Mouse (Mus musculus) forebrain, embryonic 15.5 days (tissue): ENCODE measurements at regions not wholly inside any gene's neighbourhood (a gene's known extent, or its start where the extent isn't known, plus 50 kb on each side); places are given as distances from the start of the nearest gene placed in this dataset.

Experiments used
- ATAC-seq: fragments of 200-750 bp; cut with Nextera tagmentation; replicated peaks from 2 replicates; pipeline ENCODE4 v1.8.0; 2017; ENCODE audit warnings: mild to moderate bottlenecking, moderate TSS enrichment, moderate library complexity
- H3K27ac ChIP-seq: fragments of 300-500 bp; sonication (generic); replicated peaks from 2 replicates; pipeline ENCODE4 v1.5.1; 2015; ENCODE audit warnings: mild to moderate bottlenecking, inconsistent platforms
- H3K27me3 ChIP-seq: fragments of 300-500 bp; sonication (generic); 2 replicates; pipeline ENCODE4 v1.6.1; 2015; ENCODE audit warnings: inconsistent platforms
- H3K36me3 ChIP-seq: fragments of 300-500 bp; sonication (generic); 2 replicates; pipeline ENCODE4 v1.6.1; 2015; ENCODE audit warnings: mild to moderate bottlenecking, inconsistent platforms
- H3K4me1 ChIP-seq: fragments of 300-500 bp; sonication (generic); 2 replicates; pipeline ENCODE4 v1.6.1; 2015; ENCODE audit warnings: inconsistent platforms
- H3K4me2 ChIP-seq: fragments of 300-500 bp; sonication (generic); replicated peaks from 2 replicates; pipeline ENCODE4 v1.6.1; 2015; ENCODE audit warnings: mild to moderate bottlenecking, inconsistent platforms
- H3K4me3 ChIP-seq: fragments of 300-500 bp; sonication (generic); 2 replicates; pipeline ENCODE4 v1.5.1; 2015; ENCODE audit warnings: mild to moderate bottlenecking, inconsistent platforms
- H3K9ac ChIP-seq: fragments of 300-500 bp; sonication (generic); replicated peaks from 2 replicates; pipeline ENCODE4 v1.6.1; 2015; ENCODE audit warnings: mild to moderate bottlenecking, inconsistent platforms
- H3K9me3 ChIP-seq: fragments of 300-500 bp; sonication (generic); 2 replicates; pipeline ENCODE4 v1.6.1; 2016; ENCODE audit warnings: inconsistent platforms
- WGBS: fragments of 180-500 bp; shearing (Covaris S2); methylation state at CpG from one replicate; pipeline ENCODE4 v1.1.7; 2015; ENCODE audit warnings: mixed read lengths; 5-methylcytosine and 5-hydroxymethylcytosine counted together

DNA sequence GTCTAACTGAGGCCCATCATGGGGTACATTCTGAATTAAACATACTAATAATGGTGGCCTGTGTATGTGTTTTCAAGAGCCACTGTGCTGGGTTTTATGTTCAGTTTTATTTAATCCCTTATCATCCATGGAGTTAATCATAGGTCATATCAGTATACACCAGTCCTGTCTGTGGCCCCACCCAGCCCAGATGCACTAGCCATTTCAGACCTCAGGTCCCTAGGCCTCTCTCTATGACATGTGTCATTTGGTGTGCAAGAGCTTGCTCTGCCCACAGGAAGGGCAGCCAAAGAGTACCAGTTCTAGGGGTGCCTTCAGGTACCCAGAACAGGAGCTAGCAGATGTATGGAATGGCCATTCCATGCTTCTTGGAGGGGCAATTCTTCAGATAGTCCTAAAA, 437.7 kb downstream of the Bcl11a start:
- no peaks in the 10 kb centered on the region for H3K36me3 ChIP-seq
- H3K9me3 ChIP-seq = no peaks in the 10 kb centered on the region
- no peak for ATAC-seq
- no peaks in the 10 kb centered on the region for H3K27me3 ChIP-seq
- no peak overlapping the region for H3K9ac ChIP-seq
- H3K4me2 ChIP-seq = no peak overlapping the region
- H3K4me3 ChIP-seq = no peak overlapping the region
- H3K4me1 ChIP-seq = no peaks in the 10 kb centered on the region
- no peak overlapping the region for H3K27ac ChIP-seq

DNA sequence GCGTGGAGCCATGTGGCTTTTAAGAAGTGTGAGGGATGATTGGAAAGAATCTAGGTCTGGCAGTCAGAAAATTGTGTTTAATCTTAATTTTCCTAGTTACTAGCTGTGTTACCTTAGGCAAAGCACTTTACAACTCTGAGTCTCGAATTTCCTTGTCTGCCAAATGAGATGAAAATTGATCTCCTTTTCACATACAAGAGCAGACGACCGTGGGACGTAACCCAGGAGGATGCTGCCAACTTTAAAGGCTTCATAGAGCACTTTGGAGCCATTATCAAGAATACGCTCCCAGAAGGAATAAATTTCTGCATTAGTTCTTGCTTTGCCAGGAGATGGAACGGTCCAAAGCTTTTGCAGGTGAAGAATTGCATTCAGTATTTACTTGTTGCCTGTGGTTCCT, 457.6 kb downstream of the Bcl11a start:
- WGBS = 58% methylated on average over 7 of the region's 7 CpGs
- no peak overlapping the region for H3K9ac ChIP-seq

GRCm38 (mm10) chr11:24537721-24538120, 459.9 kb downstream of the Bcl11a start:
- Histone ChIP-seq H3K27me3 (no peaks in the 10 kb centered on the region), H3K9me3 (no peaks in the 10 kb centered on the region), H3K4me1 (no peaks in the 10 kb centered on the region), H3K36me3 (no peaks in the 10 kb centered on the region), H3K4me3 (no peak overlapping the region), H3K9ac (no peak overlapping the region), H3K4me2 (no peak overlapping the region), H3K27ac (no peak overlapping the region)
- ATAC-seq = no peak

More for the DNA sequence above, 457.6 kb downstream of the Bcl11a start:
- Histone ChIP-seq H3K4me2 (no peak overlapping the region), H3K4me3 (no peak overlapping the region), H3K36me3 (no peaks in the 10 kb centered on the region), H3K27me3 (no peaks in the 10 kb centered on the region), H3K27ac (no peak overlapping the region), H3K9me3 (no peaks in the 10 kb centered on the region), H3K4me1 (no peaks in the 10 kb centered on the region)
- ATAC-seq = peak; percentile 55; the same call in 1 of the 2 replicates

- H3K4me3 ChIP-seq = no peak overlapping the region
- H3K27me3 ChIP-seq = no peaks in the 10 kb centered on the region
- H3K36me3 ChIP-seq = no peaks in the 10 kb centered on the region
- ATAC-seq = no peak
- H3K4me1 ChIP-seq = no peaks in the 10 kb centered on the region
- H3K9ac ChIP-seq = no peak overlapping the region
- no peak overlapping the region for H3K4me2 ChIP-seq
- no peaks in the 10 kb centered on the region for H3K9me3 ChIP-seq
- no peak overlapping the region for H3K27ac ChIP-seq
These were observed 491.8 kb downstream of the Bcl11a start for GRCm38 (mm10) chr11:24569655-24570054.

DNA sequence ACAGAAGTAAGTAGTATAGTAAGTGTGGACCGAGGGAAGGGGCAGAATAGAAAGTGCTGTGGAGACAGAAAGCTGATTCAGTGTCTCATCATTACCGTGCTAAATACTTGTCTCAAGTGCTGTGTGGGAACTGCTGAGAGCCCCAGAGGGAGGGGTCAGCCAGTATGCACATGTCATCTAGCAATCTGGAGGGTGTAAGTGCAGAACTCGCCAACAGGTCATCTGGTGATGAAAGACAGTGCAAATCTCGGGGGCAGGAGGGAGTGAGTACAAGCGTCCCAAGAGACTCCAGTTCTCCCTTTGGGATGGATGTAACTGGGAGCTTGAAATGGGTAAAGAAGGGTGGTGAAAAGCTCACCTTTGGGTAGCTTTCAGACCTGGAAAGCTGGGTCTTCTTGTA, 535.7 kb downstream of the Bcl11a start:
- Histone ChIP-seq H3K4me3 (no peak overlapping the region), H3K4me1 (no peaks in the 10 kb centered on the region), H3K4me2 (no peak overlapping the region), H3K36me3 (no peaks in the 10 kb centered on the region), H3K27ac (no peak overlapping the region), H3K9me3 (no peaks in the 10 kb centered on the region), H3K9ac (no peak overlapping the region), H3K27me3 (no peaks in the 10 kb centered on the region)
- no peak for ATAC-seq
- WGBS = 69% methylated on average over 5 of the region's 5 CpGs

DNA sequence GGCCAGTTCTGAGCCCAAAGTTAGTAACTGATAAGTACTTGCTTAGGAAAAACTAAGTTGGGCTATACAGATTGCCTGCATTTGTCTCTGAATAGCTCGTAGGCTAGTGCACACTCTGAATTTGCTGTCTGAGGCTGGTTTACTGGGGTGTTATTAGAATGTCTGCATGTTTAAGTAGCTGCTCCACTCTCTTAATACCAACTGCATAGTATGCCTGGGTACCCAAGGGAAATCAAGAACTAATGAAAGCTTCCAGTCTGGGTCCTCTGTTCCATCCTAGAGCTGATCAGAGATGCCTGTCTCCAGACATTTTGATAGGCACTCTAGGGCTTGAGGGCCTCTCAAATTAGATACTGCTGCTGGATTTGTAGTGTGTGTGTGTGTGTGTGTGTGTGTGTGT, 537.6 kb downstream of the Bcl11a start:
- no peaks in the 10 kb centered on the region for H3K4me1 ChIP-seq
- H3K27ac ChIP-seq = no peak overlapping the region
- ATAC-seq = no peak
- no peaks in the 10 kb centered on the region for H3K36me3 ChIP-seq
- 78% methylated on average over 1 of the region's 1 CpGs for WGBS
- H3K9me3 ChIP-seq = no peaks in the 10 kb centered on the region
- H3K4me3 ChIP-seq = no peak overlapping the region
- H3K4me2 ChIP-seq = no peak overlapping the region
- H3K27me3 ChIP-seq = no peaks in the 10 kb centered on the region
- H3K9ac ChIP-seq = no peak overlapping the region

- no peaks in the 10 kb centered on the region for H3K4me1 ChIP-seq
- H3K4me3 ChIP-seq = no peak overlapping the region
- no peaks in the 10 kb centered on the region for H3K36me3 ChIP-seq
- H3K9me3 ChIP-seq = no peaks in the 10 kb centered on the region
- WGBS = 57% methylated on average over 2 of the region's 2 CpGs
- no peaks in the 10 kb centered on the region for H3K27me3 ChIP-seq
- no peak overlapping the region for H3K9ac ChIP-seq
- no peak overlapping the region for H3K27ac ChIP-seq
- ATAC-seq = no peak
- no peak overlapping the region for H3K4me2 ChIP-seq
These were observed 540.7 kb downstream of the Bcl11a start for GRCm38 (mm10) chr11:24618586-24618985.

DNA sequence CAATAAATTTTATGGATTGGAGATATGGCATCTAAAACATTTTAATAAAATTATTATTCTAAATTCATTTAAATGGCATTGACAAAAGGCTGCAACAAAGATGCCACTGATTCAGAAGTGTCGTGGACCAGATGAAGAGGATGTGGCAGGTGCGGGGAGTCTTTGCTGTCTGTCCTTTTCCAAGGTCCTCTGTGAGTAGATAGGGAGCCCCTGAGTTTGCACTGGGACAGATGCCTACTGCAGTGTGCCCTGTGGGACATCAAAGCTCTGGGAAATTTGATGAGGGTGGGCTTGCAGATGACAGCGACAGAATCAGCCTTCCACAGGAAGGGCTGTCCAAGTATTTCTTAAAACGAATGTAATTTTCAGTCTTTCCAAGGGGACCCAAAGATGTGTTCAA, 541.2 kb downstream of the Bcl11a start:
- Histone ChIP-seq H3K27ac (no peak overlapping the region), H3K9me3 (no peaks in the 10 kb centered on the region), H3K4me1 (no peaks in the 10 kb centered on the region), H3K36me3 (no peaks in the 10 kb centered on the region), H3K4me2 (no peak overlapping the region), H3K9ac (no peak overlapping the region), H3K27me3 (no peaks in the 10 kb centered on the region), H3K4me3 (no peak overlapping the region)
- 78% methylated on average over 4 of the region's 4 CpGs for WGBS
- no peak for ATAC-seq

DNA sequence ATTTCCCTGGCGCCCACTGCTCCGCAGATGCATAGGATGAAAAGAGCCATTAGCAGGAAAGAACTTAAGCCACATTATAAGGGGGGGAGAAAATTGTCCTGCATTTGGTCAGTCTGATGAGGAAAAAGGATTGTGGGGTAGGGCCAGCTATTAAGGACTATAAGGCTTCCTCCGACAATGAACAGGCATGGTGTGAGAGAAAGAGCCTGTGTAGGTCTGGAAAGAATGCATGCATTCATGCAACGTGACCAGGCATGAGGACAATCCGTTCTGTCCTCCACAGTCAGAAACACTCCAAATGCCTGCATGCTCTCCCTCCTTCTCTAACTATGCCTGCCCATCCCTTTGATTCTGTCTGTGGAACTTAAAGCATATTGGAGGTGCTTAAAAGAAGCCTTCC, 550.8 kb downstream of the Bcl11a start:
- ATAC-seq = no peak
- Histone ChIP-seq H3K27me3 (no peaks in the 10 kb centered on the region), H3K36me3 (no peaks in the 10 kb centered on the region), H3K9ac (no peak overlapping the region), H3K9me3 (no peaks in the 10 kb centered on the region), H3K4me2 (no peak overlapping the region), H3K4me1 (peaks cover 26% of the 10 kb centered on the region), H3K4me3 (no peak overlapping the region), H3K27ac (no peak overlapping the region)
- WGBS = 5% methylated on average over 5 of the region's 5 CpGs

DNA sequence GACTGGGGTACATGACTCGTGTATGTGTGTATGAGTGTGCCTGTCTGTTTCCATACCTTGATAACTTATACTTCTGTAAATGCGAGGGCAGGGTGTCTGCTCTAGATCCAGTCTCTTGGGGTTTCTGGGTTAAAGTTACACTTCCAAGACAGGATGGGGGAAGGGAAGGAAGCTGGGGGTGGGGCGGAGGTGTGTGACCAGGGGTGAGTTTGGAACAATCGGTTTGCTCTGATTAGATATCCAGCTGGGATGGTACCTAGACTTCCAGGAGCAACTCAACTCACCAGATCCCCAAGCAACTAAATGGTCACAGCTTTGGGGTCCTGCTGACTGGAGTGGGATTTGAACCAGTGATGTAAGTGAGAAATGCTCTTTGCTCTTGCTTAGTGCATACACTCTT, 551.6 kb downstream of the Bcl11a start:
- Histone ChIP-seq H3K4me2 (no peak overlapping the region), H3K4me3 (no peak overlapping the region), H3K9me3 (no peaks in the 10 kb centered on the region), H3K36me3 (no peaks in the 10 kb centered on the region), H3K27ac (no peak overlapping the region), H3K4me1 (peaks cover 26% of the 10 kb centered on the region), H3K27me3 (no peaks in the 10 kb centered on the region), H3K9ac (no peak overlapping the region)
- ATAC-seq = no peak
- 60% methylated on average over 4 of the region's 4 CpGs for whole genome bisulfite sequencing

- no peak overlapping the region for H3K4me3 ChIP-seq
- H3K27me3 ChIP-seq = no peaks in the 10 kb centered on the region
- 12% methylated on average over 1 of the region's 1 CpGs for whole genome bisulfite sequencing
- H3K4me2 ChIP-seq = no peak overlapping the region
- H3K4me1 ChIP-seq = peaks cover 26% of the 10 kb centered on the region
- no peaks in the 10 kb centered on the region for H3K36me3 ChIP-seq
- H3K9ac ChIP-seq = no peak overlapping the region
- no peak for ATAC-seq
- no peaks in the 10 kb centered on the region for H3K9me3 ChIP-seq
- H3K27ac ChIP-seq = peak overlapping the region; percentile 36
These were observed 552.6 kb downstream of the Bcl11a start for GRCm38 (mm10) chr11:24630403-24630900.

DNA sequence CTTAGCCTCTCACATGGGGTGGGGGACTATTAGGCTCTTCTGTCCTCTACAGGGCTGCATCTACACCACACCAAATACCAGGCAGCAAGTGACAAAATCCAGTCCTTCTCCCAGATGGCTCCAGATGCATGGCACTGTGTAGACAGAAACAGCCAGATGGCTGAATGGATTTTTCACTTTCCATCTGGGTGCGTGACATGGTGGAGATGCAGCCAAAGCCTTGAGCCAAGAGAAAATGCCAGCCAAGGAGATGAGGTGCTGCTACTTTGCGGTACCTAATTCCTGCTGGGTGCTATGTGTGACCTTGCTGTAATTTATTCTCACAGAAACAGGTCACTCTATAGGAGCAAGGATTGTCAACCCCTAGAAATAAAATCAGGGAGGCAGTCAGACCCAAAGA, 553.8 kb downstream of the Bcl11a start:
- Histone ChIP-seq H3K27ac (peak overlapping the region; percentile 36), H3K4me1 (peaks cover 26% of the 10 kb centered on the region), H3K4me3 (no peak overlapping the region), H3K9ac (no peak overlapping the region), H3K36me3 (no peaks in the 10 kb centered on the region), H3K4me2 (no peak overlapping the region), H3K27me3 (no peaks in the 10 kb centered on the region), H3K9me3 (no peaks in the 10 kb centered on the region)
- 52% methylated on average over 2 of the region's 2 CpGs for WGBS
- ATAC-seq = peak; percentile 87

- no peaks in the 10 kb centered on the region for H3K27me3 ChIP-seq
- no peak overlapping the region for H3K4me2 ChIP-seq
- no peak overlapping the region for H3K4me3 ChIP-seq
- ATAC-seq = no peak
- no peaks in the 10 kb centered on the region for H3K36me3 ChIP-seq
- H3K9me3 ChIP-seq = no peaks in the 10 kb centered on the region
- no peak overlapping the region for H3K9ac ChIP-seq
- 90% methylated on average over 4 of the region's 4 CpGs for WGBS
- H3K27ac ChIP-seq = no peak overlapping the region
- peaks cover 2% of the 10 kb centered on the region; the same call in 1 of the 2 replicates for H3K4me1 ChIP-seq
These were observed 558.9 kb downstream of the Bcl11a start for GRCm38 (mm10) chr11:24636716-24637115.
